Mouse (Mus musculus) layer of hippocampus, adult 9-11 months (tissue): Measurements from ENCODE around the gene Dmrta2.

ENCODE experiments used
- DNase-seq: peaks from one replicate; pipeline ENCODE4 v3.0.0; 2022

Dmrta2 gene

GRCm38 (mm10) chr4:110028461-110029188, 50.8 kb downstream of the Dmrta2 start:
- no peak for DNase-seq

GRCm38 (mm10) chr4:110029446-110029845, 51.6 kb downstream of the Dmrta2 start:
- DNase-seq, result no peak
